Mouse (Mus musculus): ENCODE measurements around the gene Ghrhr.

Ghrhr gene

DNA sequence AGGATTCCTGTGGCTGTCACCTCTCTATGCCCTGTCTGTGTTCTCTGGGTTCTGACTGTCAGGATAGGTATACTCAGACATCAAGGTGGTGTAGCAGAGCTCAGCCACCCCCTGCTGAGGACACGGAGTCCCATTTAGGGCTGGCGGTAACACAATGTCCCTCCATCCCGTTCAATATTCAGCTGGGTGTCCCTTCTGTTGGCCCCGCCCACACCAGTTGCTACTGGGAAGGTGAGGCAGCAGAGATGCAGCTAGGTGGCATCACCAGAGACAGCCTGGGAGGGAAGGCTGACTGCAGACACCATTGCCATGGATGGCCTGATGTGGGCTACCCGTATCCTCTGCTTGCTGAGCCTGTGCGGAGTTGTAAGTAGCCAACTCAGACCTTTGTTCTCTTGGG is at the start of gene Ghrhr:
Gene Ghrhr, plus strand, starts transcription at position 220 of the 400 bp plus-strand sequence.
- CTCF ChIA-PET, result no interaction called here

GRCm38 (mm10) chr6:55326299-55326698 is 49.8 kb upstream of the Ghrhr start:
- CTCF ChIA-PET, result no interaction called here

DNA sequence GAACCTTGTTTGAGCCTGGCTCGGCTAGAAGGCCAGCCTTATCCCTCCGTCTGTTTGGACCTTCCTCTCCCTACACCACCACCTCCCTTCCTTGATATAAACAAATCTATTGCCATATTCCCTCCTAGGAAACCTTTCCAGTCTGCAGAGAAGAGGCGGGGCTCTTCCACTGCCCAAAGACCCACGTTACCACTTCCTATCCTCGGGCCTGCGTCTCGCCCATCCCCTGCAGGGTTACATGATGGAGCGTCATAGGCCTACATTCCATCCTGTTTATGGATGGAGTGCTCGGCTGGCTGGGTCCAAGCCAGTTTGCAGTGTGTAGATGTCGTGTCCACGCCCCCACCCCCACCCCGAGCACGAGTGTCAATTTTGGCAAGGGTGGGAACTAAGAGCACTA is 48.8 kb upstream of the Ghrhr start:
- CTCF ChIA-PET, result no interaction called here

DNA sequence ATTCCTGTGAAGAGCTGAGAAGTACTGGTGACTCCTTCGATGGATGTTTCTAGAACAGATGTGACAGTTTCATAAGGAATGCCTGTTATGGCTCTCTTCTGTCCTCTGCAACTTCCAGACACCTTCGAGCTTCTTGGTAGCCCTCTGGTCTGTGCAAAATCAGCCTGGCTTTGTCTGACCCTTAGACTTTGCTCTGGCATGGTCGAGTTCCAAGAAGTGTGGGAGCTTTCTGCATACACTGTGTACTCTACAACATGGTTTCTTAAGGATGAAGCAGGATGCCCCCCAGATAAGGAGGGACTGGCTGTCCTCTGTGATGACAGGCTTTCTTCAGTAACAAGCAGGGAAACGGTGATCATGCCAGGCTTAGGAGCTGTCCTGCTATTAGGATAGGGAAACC is 47.9 kb upstream of the Ghrhr start:
- CTCF ChIA-PET, result no interaction called here

DNA sequence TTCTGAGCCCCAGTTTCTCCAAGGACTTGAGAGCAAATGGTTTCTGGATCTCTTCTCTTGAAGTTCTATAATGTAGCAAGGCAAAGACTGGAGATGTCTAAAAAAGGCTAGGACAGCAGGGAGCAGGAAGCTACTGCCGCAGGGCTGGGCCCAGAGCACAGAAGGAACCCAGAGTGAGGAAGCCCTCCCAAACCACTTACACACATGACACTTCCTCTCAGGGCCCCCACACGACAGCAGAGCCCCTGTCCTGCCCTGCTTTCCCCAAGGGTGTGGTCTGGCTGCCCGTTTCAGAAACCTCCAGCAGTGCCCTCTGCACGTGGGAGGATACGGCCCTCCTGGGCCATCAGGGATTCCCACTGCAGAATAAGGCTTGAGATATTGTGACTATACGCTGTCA is 44.8 kb upstream of the Ghrhr start:
- CTCF ChIA-PET, result no interaction called here

- CTCF ChIA-PET, result no interaction called here
Observed at GRCm38 (mm10) chr6:55332100-55332772, 43.9 kb upstream of the Ghrhr start.

GRCm38 (mm10) chr6:55332773-55333109 is 43.4 kb upstream of the Ghrhr start:
- CTCF ChIA-PET, result no interaction called here

DNA sequence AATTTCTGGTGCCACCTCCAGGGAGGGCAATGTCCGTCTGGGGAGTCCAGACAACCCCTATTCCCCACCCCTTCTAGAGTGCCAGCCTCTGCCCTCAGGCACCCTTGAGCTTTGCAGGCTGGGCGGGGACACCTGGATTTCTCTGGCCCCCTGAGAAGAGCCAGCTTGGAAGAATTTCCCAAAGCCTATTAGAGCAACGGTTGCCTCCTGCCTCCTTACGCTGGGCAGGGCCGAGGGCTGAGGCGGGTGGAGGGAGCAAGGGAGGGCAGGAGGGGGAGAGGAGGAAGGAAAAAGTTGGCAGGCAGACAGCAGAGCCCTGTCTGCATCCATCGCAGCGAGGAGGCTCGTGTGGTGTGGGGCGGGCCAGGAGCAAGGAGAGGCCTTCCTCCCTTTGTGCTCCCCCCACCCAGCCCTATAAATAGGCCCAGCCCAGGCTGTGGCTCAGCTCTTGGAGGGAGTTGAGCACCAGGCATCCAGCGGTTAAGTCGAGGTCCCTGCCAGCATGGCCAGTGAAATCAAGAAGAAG is 40.0 kb upstream of the Ghrhr start, which contains the start of gene Aqp1:
Gene Aqp1, plus strand, starts transcription at position 444 of the 526 bp plus-strand sequence.
- CTCF ChIA-PET, result no interaction called here

DNA sequence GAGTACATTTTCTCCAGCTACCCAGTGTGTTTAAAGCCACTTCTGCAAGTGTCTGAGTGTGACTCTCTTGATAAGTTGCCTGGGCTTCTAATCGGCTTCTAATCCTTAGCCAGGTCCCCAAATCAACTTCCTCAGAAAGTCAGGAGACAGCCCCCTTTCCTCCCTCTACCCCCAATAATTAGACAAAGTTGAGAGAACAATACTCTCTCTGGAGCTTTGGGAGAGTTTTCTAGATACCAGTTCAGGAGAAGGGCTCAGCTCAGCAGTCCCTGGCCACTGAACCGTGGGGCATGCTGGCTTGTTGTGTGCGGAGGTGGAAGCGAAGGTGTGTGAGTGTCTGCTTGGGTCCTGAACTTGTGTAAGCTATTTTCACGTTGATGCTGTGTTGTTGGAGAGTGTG is 38.9 kb upstream of the Ghrhr start:
- CTCF ChIA-PET, result no interaction called here

- CTCF ChIA-PET, result interaction anchor here (0.7 kb wide), 1 partner anchor 132 kb away, joined by 3 read pairs; no protein-coding TSS in a partner anchor
Observed at GRCm38 (mm10) chr6:55338077-55338476, 38.0 kb upstream of the Ghrhr start.

GRCm38 (mm10) chr6:55338934-55339825 is 36.9 kb upstream of the Ghrhr start:
- CTCF ChIA-PET, result no interaction called here

DNA sequence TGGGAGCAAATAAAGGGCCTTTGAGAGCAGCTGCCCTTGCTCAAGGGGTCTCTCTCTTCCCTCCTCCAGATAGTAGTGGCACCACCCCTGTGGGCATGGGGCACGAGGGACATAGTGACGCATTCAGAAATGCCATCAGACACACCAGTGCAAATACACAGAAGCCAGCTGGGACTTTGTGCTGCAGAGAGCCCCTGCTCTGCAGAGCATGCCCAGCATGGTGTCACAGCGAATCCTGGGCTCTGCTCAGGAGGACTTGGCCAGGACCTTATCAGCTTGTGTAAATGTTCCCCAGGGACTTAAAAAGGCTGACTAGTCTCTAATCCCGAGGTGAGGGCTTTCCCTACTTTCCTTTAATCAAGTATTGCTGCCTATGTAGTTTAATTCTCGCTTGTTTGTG is 34.4 kb upstream of the Ghrhr start:
- CTCF ChIA-PET, result no interaction called here

DNA sequence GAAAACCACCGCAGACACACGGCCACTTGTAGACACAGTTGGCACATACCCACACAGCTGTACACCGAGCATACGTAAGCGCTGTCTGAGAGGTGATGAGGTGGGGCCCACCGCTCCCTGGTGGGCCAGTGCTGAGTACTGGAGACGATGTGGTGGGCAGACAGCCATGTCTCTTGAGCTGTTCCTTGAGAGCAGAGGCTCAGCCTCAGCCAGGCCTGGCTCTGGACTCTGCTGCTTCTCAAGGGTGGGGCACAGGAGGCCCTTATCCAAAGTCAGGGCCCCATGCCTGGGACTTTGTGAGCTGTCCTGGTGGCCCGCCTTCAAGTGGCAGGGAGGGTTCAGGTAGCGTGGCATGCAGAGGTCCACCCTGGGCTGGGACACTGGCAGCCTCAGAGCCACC is 33.8 kb upstream of the Ghrhr start:
- CTCF ChIA-PET, result no interaction called here

DNA sequence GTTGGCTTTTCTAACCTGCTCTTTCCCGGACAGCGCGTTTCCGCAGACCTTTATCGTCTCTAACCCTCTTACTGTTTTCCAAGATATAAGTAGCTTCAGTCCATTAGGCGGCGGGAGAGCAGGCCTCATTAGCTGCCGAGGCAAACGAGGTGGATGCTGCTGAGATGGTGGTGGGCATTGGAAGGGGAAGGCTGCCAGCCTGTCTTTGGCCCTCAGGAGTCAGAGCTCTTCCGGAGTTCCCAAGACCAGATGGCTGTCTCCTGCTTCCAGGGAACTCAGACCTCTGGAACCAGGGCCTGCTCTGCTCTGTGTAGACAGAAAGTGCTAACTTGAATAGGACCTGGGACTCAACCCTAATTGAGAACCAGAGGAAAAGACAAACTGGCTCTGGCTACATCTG is 32.6 kb upstream of the Ghrhr start:
- CTCF ChIA-PET, result interaction anchor here (0.6 kb wide), 1 partner anchor 43 kb away, joined by 3 read pairs; no protein-coding TSS in a partner anchor

GRCm38 (mm10) chr6:55344291-55345016 is 31.6 kb upstream of the Ghrhr start:
- CTCF ChIA-PET, result no interaction called here

DNA sequence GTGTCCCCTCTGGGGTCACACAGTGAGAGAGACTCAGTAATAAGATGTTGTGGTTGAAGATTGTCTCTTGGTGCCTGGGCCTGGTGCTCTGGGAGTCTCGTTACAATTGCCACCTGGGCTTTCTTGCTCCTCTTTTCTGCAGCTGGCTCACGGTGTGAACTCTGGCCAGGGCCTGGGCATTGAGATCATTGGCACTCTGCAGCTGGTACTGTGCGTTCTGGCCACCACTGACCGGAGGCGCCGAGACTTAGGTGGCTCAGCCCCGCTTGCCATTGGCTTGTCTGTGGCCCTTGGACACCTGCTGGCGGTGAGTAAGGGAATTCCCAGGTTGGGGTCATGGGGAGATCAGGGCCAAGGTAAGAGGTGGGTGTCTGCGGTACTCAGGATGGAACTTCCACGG is 30.8 kb upstream of the Ghrhr start:
- CTCF ChIA-PET, result no interaction called here

DNA sequence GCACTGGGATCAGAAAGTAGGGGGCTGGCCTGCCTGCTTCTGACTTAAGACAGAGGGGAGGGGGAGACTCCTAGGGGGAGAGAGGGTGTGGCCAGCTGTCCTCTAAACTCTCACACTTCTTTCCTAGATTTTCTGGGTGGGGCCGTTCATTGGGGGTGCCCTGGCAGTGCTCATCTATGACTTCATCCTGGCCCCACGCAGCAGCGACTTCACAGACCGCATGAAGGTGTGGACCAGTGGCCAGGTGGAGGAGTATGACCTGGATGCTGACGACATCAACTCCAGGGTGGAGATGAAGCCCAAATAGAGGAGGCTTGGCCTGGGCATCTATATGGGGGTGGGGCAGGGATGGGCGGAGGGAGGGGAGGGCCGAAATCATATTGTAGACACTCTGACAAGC is 29.6 kb upstream of the Ghrhr start:
- CTCF ChIA-PET, result no interaction called here

- CTCF ChIA-PET, result no interaction called here
Observed at GRCm38 (mm10) chr6:55347711-55348571, 28.2 kb upstream of the Ghrhr start.

- CTCF ChIA-PET, result no interaction called here
Observed at GRCm38 (mm10) chr6:55349231-55349630, 26.9 kb upstream of the Ghrhr start.

- CTCF ChIA-PET, result no interaction called here
Observed at GRCm38 (mm10) chr6:55350383-55350952, 25.6 kb upstream of the Ghrhr start.

DNA sequence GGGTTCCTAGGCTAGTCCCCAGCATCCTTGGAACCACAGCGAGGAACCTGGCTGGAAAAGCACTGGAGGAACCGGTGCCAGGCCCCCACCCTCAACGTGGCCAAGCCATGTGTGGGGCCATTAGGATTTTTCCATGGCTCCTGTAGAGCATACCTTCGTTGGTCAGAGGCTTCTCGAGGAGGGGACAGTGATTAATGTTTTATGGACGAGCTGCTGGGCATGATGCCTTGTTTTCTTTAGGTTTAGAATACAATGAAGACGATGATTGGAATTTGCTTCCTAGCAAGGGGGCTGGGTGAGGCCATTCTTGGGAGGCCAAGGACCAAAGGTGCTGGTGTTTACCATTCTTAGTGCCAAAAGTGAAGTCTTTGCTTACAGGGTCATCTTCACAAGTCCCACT is 24.4 kb upstream of the Ghrhr start:
- CTCF ChIA-PET, result no interaction called here

Measured in spleen, embryonic (tissue).